Mouse (Mus musculus) liver, embryonic 15.5 days (tissue): ENCODE data around the gene Aff4. TPM values are rescaled to one million over a fixed set of nuclear protein-coding genes. Genes with fewer than 3 reads are reported as not detected.
A peak's percentile ranks its signal among the peaks of the same experiment; 100 is the strongest.
"Not testable (repeated sequence)": the region's sequence is repeated elsewhere in the genome, so short reads cannot be mapped to it uniquely, and the experiment has no call there.

Experiments used
- ATAC-seq: fragments of 200-750 bp; cut with Nextera tagmentation; 2 replicates; pipeline ENCODE4 v1.8.0; 2017; ENCODE audit warnings: moderate number of reproducible peaks, mild to moderate bottlenecking, moderate library complexity; ENCODE audit not compliant: insufficient read depth
- H3K27ac ChIP-seq: fragments of 300-500 bp; sonication (generic); replicated peaks from 2 replicates; pipeline ENCODE4 v1.5.1; 2015; ENCODE audit warnings: mild to moderate bottlenecking, inconsistent platforms
- H3K27me3 ChIP-seq: fragments of 300-500 bp; sonication (generic); 2 replicates; pipeline ENCODE4 v1.6.1; 2015; ENCODE audit warnings: mild to moderate bottlenecking, inconsistent platforms
- H3K36me3 ChIP-seq: fragments of 300-500 bp; sonication (generic); replicated peaks from 2 replicates; pipeline ENCODE4 v1.6.1; 2015; ENCODE audit warnings: moderate library complexity, mild to moderate bottlenecking, inconsistent platforms
- H3K4me1 ChIP-seq: fragments of 300-500 bp; sonication (generic); replicated peaks from 2 replicates; pipeline ENCODE4 v1.6.1; 2015; ENCODE audit warnings: inconsistent platforms
- H3K4me2 ChIP-seq: fragments of 300-500 bp; sonication (generic); 2 replicates; pipeline ENCODE4 v1.6.1; 2015; ENCODE audit warnings: moderate library complexity, mild to moderate bottlenecking, inconsistent platforms
- H3K4me3 ChIP-seq: fragments of 300-500 bp; sonication (generic); replicated peaks from 2 replicates; pipeline ENCODE4 v1.5.1; 2015; ENCODE audit warnings: mild to moderate bottlenecking, inconsistent platforms
- H3K9ac ChIP-seq: fragments of 300-500 bp; sonication (generic); 2 replicates; pipeline ENCODE4 v1.6.1; 2015; ENCODE audit warnings: moderate library complexity, mild to moderate bottlenecking, inconsistent platforms
- H3K9me3 ChIP-seq: fragments of 300-500 bp; sonication (generic); replicated peaks from 2 replicates; pipeline ENCODE4 v1.6.1; 2016; ENCODE audit warnings: inconsistent platforms
- WGBS: fragments of 180-500 bp; shearing (Covaris S2); methylation state at CpG from one replicate; pipeline ENCODE4 v1.1.7; 2015; ENCODE audit warnings: mixed read lengths; ENCODE audit not compliant: insufficient replicate concordance; 5-methylcytosine and 5-hydroxymethylcytosine counted together
- polyA plus RNA-seq: library from polyadenylated mRNA; unstranded; fragments of >200 nt; fragmentation: Nextera tagmentation; extraction: Ambion mirVana; gene quantifications from 2 replicates; pipeline ENCODE4 v1.2.1, GENCODE M21; 2015

Aff4 gene
- polyA plus RNA-seq, 1 experiment from 2014 or later: 8.0 TPM

DNA sequence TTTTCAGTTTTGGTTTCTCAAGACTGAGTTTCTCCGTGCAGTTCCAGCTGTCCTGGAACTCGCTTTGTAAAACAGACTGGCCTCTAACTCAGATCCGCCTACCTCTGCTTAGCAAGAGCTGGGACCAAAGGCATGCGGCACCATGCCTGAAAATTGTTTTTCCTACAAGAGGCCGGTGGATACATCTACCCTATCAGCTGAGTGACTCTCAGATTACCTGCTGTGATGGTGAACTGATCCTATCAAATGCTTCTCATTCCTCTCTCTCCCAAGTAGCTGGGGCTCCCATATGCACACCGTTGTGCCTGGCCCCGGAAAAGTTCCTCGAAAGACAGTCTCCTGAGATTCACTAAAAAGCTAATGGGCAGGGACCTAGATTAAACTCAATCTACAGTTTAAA, 12.9 kb upstream of the Aff4 start:
- no peak overlapping the region for H3K4me2 ChIP-seq
- no peaks in the 10 kb centered on the region for H3K27me3 ChIP-seq
- no peak overlapping the region for H3K4me3 ChIP-seq
- H3K36me3 ChIP-seq: 0 out of 2 replicates have a peak, but pooled peaks cover 8% of the 10 kb centered on the region
- H3K4me1 ChIP-seq: peaks cover 9% of the 10 kb centered on the region; the same call in 1 of the 2 replicates
- WGBS: 70% methylated on average over 8 of the region's 8 CpGs
- no peak for ATAC-seq
- no peak overlapping the region for H3K9ac ChIP-seq
- H3K27ac ChIP-seq: no peak overlapping the region
- H3K9me3 ChIP-seq: no peaks in the 10 kb centered on the region

GRCm38 (mm10) chr11:53341019-53341418, 9.6 kb upstream of the Aff4 start:
- not testable (repeated sequence) for H3K4me2 ChIP-seq, ATAC-seq, H3K4me3 ChIP-seq, H3K27me3 ChIP-seq, H3K36me3 ChIP-seq, H3K9ac ChIP-seq, H3K27ac ChIP-seq, H3K9me3 ChIP-seq
- peaks cover 16% of the 10 kb centered on the region for H3K4me1 ChIP-seq
- WGBS: 68% methylated on average over 10 of the region's 10 CpGs

DNA sequence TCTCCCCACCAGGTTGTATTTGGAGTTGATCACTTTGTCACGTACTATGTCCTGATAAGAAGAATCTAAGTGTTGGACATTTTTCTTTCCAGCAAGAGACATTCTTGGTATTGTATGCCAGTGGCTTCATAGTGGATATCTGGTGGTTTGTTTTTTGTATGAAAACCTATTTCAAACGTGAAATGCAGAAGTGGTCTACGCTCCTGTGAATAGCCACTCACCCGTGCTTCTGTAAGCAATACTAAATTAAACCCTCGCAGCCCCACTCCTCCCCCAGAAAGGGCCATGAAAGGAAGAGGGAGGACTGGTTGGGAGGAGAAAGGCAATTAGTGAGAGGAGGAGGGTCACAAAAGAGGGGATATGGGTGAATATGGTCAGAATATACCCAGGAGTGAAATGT, 7.9 kb upstream of the Aff4 start:
- H3K27ac ChIP-seq: no peak overlapping the region
- H3K4me2 ChIP-seq: no peak overlapping the region
- WGBS: 16% methylated on average over 5 of the region's 5 CpGs
- ATAC-seq: no peak
- H3K4me1 ChIP-seq: peaks cover 15% of the 10 kb centered on the region
- H3K9ac ChIP-seq: no peak overlapping the region
- no peak overlapping the region for H3K4me3 ChIP-seq
- H3K9me3 ChIP-seq: no peaks in the 10 kb centered on the region
- H3K36me3 ChIP-seq: no peaks in the 10 kb centered on the region
- 0 out of 2 replicates have a peak, but pooled peaks cover 3% of the 10 kb centered on the region for H3K27me3 ChIP-seq

DNA sequence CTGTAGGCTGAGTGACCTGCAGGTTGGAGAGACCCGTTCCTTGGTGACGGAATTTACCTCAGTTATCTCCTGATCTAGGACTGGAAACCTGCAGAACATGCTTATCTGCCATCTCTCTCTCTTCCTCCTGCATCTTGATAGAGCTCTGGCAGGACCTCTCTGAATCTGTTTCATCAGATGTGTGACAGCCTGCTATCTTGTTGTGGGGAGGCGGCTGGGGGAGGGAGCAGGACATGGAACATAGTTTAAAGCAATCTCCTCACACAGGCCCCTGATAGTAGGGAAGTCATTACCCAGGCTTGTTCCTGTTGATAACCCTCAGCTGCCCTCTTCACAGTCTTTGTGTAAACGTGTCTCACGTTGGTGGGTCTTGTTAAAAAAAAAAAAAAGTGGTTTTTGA, 5.3 kb upstream of the Aff4 start:
- Histone ChIP-seq H3K27ac (no peak overlapping the region), H3K36me3 (no peaks in the 10 kb centered on the region), H3K4me1 (peaks cover 21% of the 10 kb centered on the region), H3K9ac (no peak overlapping the region), H3K9me3 (no peaks in the 10 kb centered on the region), H3K4me2 (no peak overlapping the region), H3K27me3 (peaks cover 11% of the 10 kb centered on the region; the same call in 1 of the 2 replicates), H3K4me3 (no peak overlapping the region)
- no peak for ATAC-seq
- 8% methylated on average over 5 of the region's 5 CpGs for WGBS

DNA sequence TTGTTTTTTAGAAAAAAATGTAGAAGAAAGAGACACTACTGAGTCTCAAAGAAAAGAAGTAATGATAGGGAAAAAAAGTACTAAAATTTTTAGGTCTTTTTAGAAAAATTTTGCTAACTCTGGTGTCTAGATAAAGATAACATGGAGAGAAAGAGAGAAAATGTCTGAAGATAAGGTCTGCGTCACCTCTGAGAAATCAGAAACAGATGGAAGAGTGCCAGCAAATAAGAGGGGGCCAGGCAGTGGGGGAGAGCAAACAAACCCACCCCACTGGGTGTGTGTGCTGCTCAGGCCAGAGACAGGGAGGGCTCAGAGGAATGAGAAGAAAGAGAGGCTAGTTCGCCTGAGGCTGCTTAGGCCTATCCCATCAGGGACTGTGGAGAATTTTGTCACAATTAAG, 4.9 kb upstream of the Aff4 start:
- Histone ChIP-seq H3K9ac (no peak overlapping the region), H3K27ac (no peak overlapping the region), H3K4me3 (no peak overlapping the region), H3K36me3 (no peaks in the 10 kb centered on the region), H3K4me1 (peaks cover 21% of the 10 kb centered on the region), H3K9me3 (no peaks in the 10 kb centered on the region), H3K27me3 (peaks cover 11% of the 10 kb centered on the region; the same call in 1 of the 2 replicates), H3K4me2 (no peak overlapping the region)
- ATAC-seq: no peak
- WGBS: 17% methylated on average over 2 of the region's 2 CpGs

- WGBS: under 1% methylated on average over 35 of the region's 35 CpGs
- Histone ChIP-seq H3K36me3 (no peaks in the 10 kb centered on the region), H3K9me3 (no peaks in the 10 kb centered on the region), H3K4me3 (peak overlapping the region; percentile 94), H3K27me3 (peaks cover 11% of the 10 kb centered on the region; the same call in 1 of the 2 replicates), H3K4me2 (peak overlapping the region; percentile 94), H3K9ac (peak overlapping the region; percentile 91), H3K4me1 (peaks cover 22% of the 10 kb centered on the region), H3K27ac (peak overlapping the region; percentile 97)
- ATAC-seq: no peak
Measured at GRCm38 (mm10) chr11:53351224-53351942, 750 bp downstream of the Aff4 start.

DNA sequence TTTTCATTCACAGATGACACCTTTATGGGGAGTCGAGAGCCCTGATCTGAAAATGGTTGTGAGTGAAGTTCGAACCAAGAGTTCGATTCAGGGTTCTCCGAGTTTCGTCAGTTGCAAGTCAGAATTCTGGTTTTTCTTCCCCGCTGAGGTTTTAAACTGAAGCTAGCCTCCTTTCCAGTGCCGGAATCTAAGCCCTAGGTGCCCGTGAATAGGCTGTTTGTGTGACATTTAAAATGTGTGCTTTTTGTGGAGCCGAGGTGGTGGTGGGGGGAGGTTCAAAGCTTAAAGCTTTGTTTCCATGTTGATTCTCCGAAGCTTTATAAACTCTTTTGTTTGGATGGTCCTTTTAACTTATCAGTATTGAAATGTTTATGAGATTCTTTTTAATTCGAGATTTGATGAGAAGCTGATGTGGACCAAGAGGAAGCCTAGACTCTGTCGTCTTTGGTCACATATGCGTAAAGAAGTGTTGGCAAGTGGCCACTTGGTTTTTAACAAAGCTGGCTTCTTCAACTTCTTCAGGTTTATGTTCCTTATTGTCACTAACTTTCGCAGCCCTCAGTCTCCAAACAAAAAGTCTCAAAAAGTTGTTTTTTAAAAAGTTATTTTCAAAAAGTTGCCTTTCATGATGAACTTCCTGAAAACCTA, 1.4 kb downstream of the Aff4 start:
- WGBS: 9% methylated on average over 14 of the region's 14 CpGs
- peak overlapping the region; percentile 97 for H3K27ac ChIP-seq
- H3K27me3 ChIP-seq: peaks cover 10% of the 10 kb centered on the region; the same call in 1 of the 2 replicates
- peak overlapping the region; percentile 91 for H3K9ac ChIP-seq
- H3K4me2 ChIP-seq: peak overlapping the region; percentile 94
- no peaks in the 10 kb centered on the region for H3K36me3 ChIP-seq
- H3K9me3 ChIP-seq: no peaks in the 10 kb centered on the region
- no peak for ATAC-seq
- peaks cover 23% of the 10 kb centered on the region for H3K4me1 ChIP-seq
- H3K4me3 ChIP-seq: peak overlapping the region; percentile 94

DNA sequence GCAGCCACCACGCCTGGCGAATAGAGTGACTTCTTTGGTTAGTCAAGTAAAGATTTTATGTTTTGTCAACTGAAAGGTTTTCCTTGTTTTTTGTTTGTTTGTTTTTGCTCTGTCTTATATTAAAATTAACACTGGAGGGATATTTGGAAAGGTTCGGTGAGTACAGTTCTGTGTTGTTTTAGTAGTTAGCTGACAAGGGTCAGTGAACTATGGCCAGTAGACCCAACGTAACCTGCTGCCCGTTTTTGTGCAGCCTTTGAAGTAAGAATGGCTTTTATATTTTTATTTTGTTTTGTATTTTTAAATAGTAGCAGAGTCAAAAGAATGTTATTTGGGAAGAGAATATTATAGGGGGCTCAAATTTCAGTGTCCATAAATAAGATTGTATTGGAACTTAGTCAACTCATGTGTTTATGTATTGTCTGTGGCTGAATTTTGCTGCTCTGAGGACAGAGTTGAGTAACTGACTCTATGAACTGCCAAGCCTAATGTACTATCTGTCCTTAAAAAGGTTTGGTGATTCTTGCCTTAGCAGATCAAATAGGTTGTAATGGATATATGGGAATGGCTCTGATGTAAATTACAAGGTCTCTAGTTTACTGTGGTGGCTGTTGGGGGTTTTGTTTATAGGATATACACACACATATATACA, 8.0 kb downstream of the Aff4 start:
- Histone ChIP-seq H3K4me1 (peaks cover 6% of the 10 kb centered on the region; the same call in 1 of the 2 replicates), H3K9ac (no peak overlapping the region), H3K4me3 (no peak overlapping the region), H3K4me2 (no peak overlapping the region), H3K27ac (no peak overlapping the region), H3K9me3 (no peaks in the 10 kb centered on the region), H3K27me3 (no peaks in the 10 kb centered on the region), H3K36me3 (no peaks in the 10 kb centered on the region)
- ATAC-seq: no peak
- 73% methylated on average over 5 of the region's 5 CpGs for WGBS

DNA sequence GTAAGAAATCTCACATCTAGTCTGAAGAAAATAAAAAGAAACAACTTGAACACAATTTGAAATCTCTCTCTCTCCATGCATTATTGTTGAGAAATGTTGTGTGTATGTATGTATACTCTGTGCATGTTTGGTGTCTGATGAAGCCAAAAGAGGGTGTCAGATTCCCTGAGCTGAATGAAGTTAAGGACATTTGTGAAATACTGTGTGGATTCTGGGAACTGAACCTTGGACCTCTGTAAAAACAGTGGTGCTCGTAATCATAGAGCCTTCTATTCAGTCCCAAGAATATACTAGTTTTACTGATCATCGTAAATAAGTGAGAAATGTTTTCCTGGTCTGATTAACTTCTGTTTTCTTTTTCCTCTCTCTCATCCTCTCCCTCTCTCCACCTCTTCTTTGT, 16.4 kb downstream of the Aff4 start:
- 70% methylated on average over 2 of the region's 2 CpGs for WGBS
- H3K4me1 ChIP-seq: no peaks in the 10 kb centered on the region
- H3K9me3 ChIP-seq: no peaks in the 10 kb centered on the region
- H3K27ac ChIP-seq: no peak overlapping the region
- peaks cover 10% of the 10 kb centered on the region for H3K36me3 ChIP-seq
- H3K4me3 ChIP-seq: no peak overlapping the region
- no peak for ATAC-seq
- H3K27me3 ChIP-seq: no peaks in the 10 kb centered on the region
- no peak overlapping the region for H3K9ac ChIP-seq
- H3K4me2 ChIP-seq: no peak overlapping the region

DNA sequence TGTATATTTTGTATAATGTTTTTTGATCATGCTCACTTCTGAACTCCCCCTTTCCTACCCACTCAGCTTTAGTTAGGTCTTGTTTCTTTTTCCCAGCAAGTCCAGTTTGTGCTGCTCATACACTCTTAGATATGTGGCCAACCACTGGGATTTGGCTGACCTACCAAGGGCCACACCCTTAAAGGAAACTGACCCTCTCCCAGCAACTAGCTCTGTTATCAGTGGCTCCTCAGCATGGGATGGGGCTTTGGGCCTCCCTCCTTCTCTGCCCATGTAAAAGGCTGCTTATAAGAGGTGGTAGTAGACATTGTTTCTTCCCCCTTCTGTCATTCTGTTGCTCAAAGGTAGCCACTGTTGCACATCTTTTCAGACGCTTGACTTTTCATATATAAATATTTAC, 28.3 kb downstream of the Aff4 start:
- Histone ChIP-seq H3K27ac (no peak overlapping the region), H3K9ac (no peak overlapping the region), H3K9me3 (no peaks in the 10 kb centered on the region), H3K4me1 (peaks cover 5% of the 10 kb centered on the region), H3K4me2 (no peak overlapping the region), H3K36me3 (peaks cover 15% of the 10 kb centered on the region), H3K27me3 (no peaks in the 10 kb centered on the region), H3K4me3 (no peak overlapping the region)
- ATAC-seq: no peak; the same call in 1 of the 2 replicates
- 48% methylated on average over 1 of the region's 1 CpGs for WGBS

GRCm38 (mm10) chr11:53383758-53384428, 33.3 kb downstream of the Aff4 start:
- H3K9ac ChIP-seq: no peak overlapping the region
- H3K4me2 ChIP-seq: no peak overlapping the region
- peaks cover 3% of the 10 kb centered on the region for H3K4me1 ChIP-seq
- H3K27me3 ChIP-seq: no peaks in the 10 kb centered on the region
- no peak overlapping the region for H3K4me3 ChIP-seq
- WGBS: 91% methylated on average over 2 of the region's 2 CpGs
- H3K27ac ChIP-seq: no peak overlapping the region
- no peaks in the 10 kb centered on the region for H3K9me3 ChIP-seq
- H3K36me3 ChIP-seq: peaks cover 14% of the 10 kb centered on the region
- ATAC-seq: no peak
